Mouse (Mus musculus) testis, adult 2 months (tissue): ENCODE data around the gene Max.

Experiments used
- CTCF ChIP-seq: fragments of 200-500 bp; IDR thresholded peaks from 2 replicates; pipeline ENCODE4 v1.5.1; 2012; ENCODE audit warnings: low read depth, mild to moderate bottlenecking, inconsistent platforms, low read length, moderate library complexity; ENCODE audit not compliant: control insufficient read depth, insufficient read depth, insufficient replicate concordance
- POLR2A ChIP-seq: fragments of 200-500 bp; IDR thresholded peaks from 2 replicates; pipeline ENCODE4 v1.6.1; 2012; ENCODE audit warnings: low read depth, mild to moderate bottlenecking, inconsistent platforms, low read length, moderate library complexity; ENCODE audit not compliant: control insufficient read depth

DNA sequence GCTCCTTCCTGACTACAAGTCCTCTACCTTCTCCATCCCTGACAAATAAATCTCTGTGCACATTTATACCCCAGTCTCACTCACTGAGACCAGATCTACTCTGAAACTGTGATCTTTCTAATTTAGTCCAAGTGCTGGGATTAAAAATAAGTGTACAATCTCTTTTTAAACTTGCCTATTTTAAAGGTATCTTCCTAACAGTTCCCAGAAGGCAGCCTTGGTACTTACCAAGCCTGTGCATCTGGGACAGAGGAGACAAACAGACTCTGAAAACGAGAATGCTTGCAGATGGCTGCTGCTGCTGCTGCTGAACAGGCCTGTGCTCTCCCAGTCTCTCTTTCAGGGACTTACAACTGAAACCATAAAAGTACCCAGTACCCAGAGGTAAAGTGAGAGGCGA lies 19.5 kb downstream of the Max start:
- no peak for TF ChIP-seq CTCF
- TF ChIP-seq POLR2A: no peak
